In genomic region chr12:73371132-73371531, GRCm38 (mm10) we compare ENCODE assay signal across 8 mouse cellular contexts.
DNase-seq lines count a peak whose midpoint lies in the region.

No protein-coding gene starts in this region.

- intact Hi-C loops in gastrocnemius, postnatal 14 days (cut with DNase I; ENCODE audit: low total_unique reads): no loop called here

- peak; percentile 38 for DNase-seq in lung, postnatal 36 days
- DNase-seq in lung, postnatal 10 days: no peak
- DNase-seq in brain, adult 2 months (ENCODE audit: low read depth, low spot score): peak; percentile 90
- DNase-seq in cerebellum, postnatal 36 days: peak; percentile 54 to 57
- DNase-seq in right cerebral cortex, postnatal 10 days (ENCODE audit: low spot score in 2 of 2): peak; percentile 51 to 59
- no peak for DNase-seq in gastrocnemius, postnatal 14 days
- no peak for DNase-seq in ovary, postnatal 36 days (ENCODE audit: low spot score)
- no peak for DNase-seq in gastrocnemius, postnatal 25 days

Comparison
In these comparisons a context has a peak if more than half of its experiments do, and no peak if none do; other contexts are left out.
1. DNase-seq: peak in lung, postnatal 36 days (single experiment), brain, adult 2 months (single experiment), cerebellum, postnatal 36 days (2 of 2) and right cerebral cortex, postnatal 10 days (2 of 2); none in lung, postnatal 10 days (single experiment), gastrocnemius, postnatal 14 days (single experiment), ovary, postnatal 36 days (single experiment) and gastrocnemius, postnatal 25 days (single experiment).